Mouse (Mus musculus) heart, postnatal 0 days (tissue): ENCODE data around the gene Ttc30a1. TPM values are rescaled to one million over a fixed set of nuclear protein-coding genes. Genes with fewer than 3 reads are reported as not detected.

ENCODE experiments used
- ATAC-seq: fragments of 200-750 bp; cut with Nextera tagmentation; 2 replicates; pipeline ENCODE4 v1.8.0; 2017; ENCODE audit warnings: low read depth, moderate number of reproducible peaks, moderate library complexity; ENCODE audit not compliant: insufficient read depth
- DNase-seq: peaks from one replicate; pipeline ENCODE4 v3.0.0-alpha.2; 2016; ENCODE audit warnings: low spot score
- H3K27ac ChIP-seq: fragments of 300-500 bp; sonication (generic); 2 replicates; pipeline ENCODE4 v1.5.1; 2014; ENCODE audit warnings: low read depth, mild to moderate bottlenecking
- H3K27me3 ChIP-seq: fragments of 300-500 bp; sonication (generic); 2 replicates; pipeline ENCODE4 v1.6.1; 2014; ENCODE audit warnings: low read length, mixed read lengths; ENCODE audit not compliant: control insufficient read depth, insufficient read depth
- H3K36me3 ChIP-seq: fragments of 300-500 bp; sonication (generic); replicated peaks from 2 replicates; pipeline ENCODE4 v1.6.1; 2014; ENCODE audit warnings: low read length, mixed read lengths; ENCODE audit not compliant: control insufficient read depth, insufficient read depth
- H3K4me1 ChIP-seq: fragments of 300-500 bp; sonication (generic); 2 replicates; pipeline ENCODE4 v1.6.1; 2014; ENCODE audit warnings: antibody characterized with exemption; ENCODE audit not compliant: control insufficient read depth, insufficient read depth
- H3K4me2 ChIP-seq: fragments of 300-500 bp; sonication (generic); 2 replicates; pipeline ENCODE4 v1.6.1; 2014; ENCODE audit warnings: low read depth, mild to moderate bottlenecking, low read length, moderate library complexity
- H3K4me3 ChIP-seq: fragments of 300-500 bp; sonication (generic); 2 replicates; pipeline ENCODE4 v1.5.1; 2014; ENCODE audit warnings: low read depth, low read length
- H3K9ac ChIP-seq: fragments of 300-500 bp; sonication (generic); replicated peaks from 2 replicates; pipeline ENCODE4 v1.6.1; 2014; ENCODE audit warnings: low read depth, low read length, mixed read lengths
- H3K9me3 ChIP-seq: fragments of 300-500 bp; sonication (generic); replicated peaks from 2 replicates; pipeline ENCODE4 v1.6.1; 2016; ENCODE audit warnings: low read length; ENCODE audit not compliant: control insufficient read depth
- CTCF ChIP-seq: IDR thresholded peaks from 2 replicates; pipeline ENCODE4 v1.5.1; 2016; ENCODE audit warnings: antibody characterized with exemption, control low read depth, low read depth
- EP300 ChIP-seq: IDR thresholded peaks from 2 replicates; pipeline ENCODE4 v1.6.1; 2016; ENCODE audit warnings: antibody characterized with exemption, low read depth
- WGBS: fragments of 180-500 bp; shearing (Covaris S2); extraction: QIAGEN DNeasy Blood & Tissue Kit; methylation state at CpG from one replicate; pipeline ENCODE4 v1.1.7; 2014; 5-methylcytosine and 5-hydroxymethylcytosine counted together
- polyA plus RNA-seq: library from polyadenylated mRNA; unstranded; fragments of >200 nt; fragmentation: Nextera tagmentation; extraction: Ambion mirVana; gene quantifications from 2 replicates; pipeline ENCODE4 v1.2.1, GENCODE M21; 2015
- total RNA-seq: library from RNA; depleted of rRNA; stranded (reverse); fragments of >200 nt; gene quantifications from 2 replicates; pipeline ENCODE4 v1.2.3, GENCODE M21; 2014; ENCODE audit warnings: low replicate concordance; rRNA removed

The Ttc30a1 gene
- total and polyA plus RNA-seq, 2 experiments from 2014 or later, result 3.3 to 9.4 TPM

GRCm38 (mm10) chr2:75933541-75933940, 48.2 kb downstream of the Ttc30a1 start:
- WGBS, result 26% methylated on average over 7 of the region's 7 CpGs
- H3K9me3 ChIP-seq, result no peaks in the 10 kb centered on the region
- 0 out of 2 replicates have a peak, but pooled peaks cover 5% of the 10 kb centered on the region for H3K36me3 ChIP-seq
- TF ChIP-seq CTCF, result no peak
- no peak for TF ChIP-seq EP300
- DNase-seq, result peak; percentile 15
- no peak overlapping the region for H3K4me3 ChIP-seq
- no peak overlapping the region for H3K4me2 ChIP-seq
- H3K9ac ChIP-seq, result no peak overlapping the region
- ATAC-seq, result no peak
- peak overlapping the region; percentile 39 for H3K27ac ChIP-seq
- H3K27me3 ChIP-seq, result no peaks in the 10 kb centered on the region
- H3K4me1 ChIP-seq, result no peaks in the 10 kb centered on the region

- no peak for TF ChIP-seq CTCF
- TF ChIP-seq EP300, result no peak
- H3K4me3 ChIP-seq, result no peak overlapping the region
- no peaks in the 10 kb centered on the region for H3K27me3 ChIP-seq
- H3K9ac ChIP-seq, result no peak overlapping the region
- no peak overlapping the region for H3K27ac ChIP-seq
- H3K36me3 ChIP-seq, result peaks cover 19% of the 10 kb centered on the region
- H3K4me2 ChIP-seq, result no peak overlapping the region
- H3K9me3 ChIP-seq, result no peaks in the 10 kb centered on the region
- DNase-seq (no peak), ATAC-seq (no peak)
- WGBS, result 64% methylated on average over 2 of the region's 2 CpGs
- no peaks in the 10 kb centered on the region for H3K4me1 ChIP-seq
Measured at GRCm38 (mm10) chr2:75930941-75931340, 50.8 kb downstream of the Ttc30a1 start.

- DNase-seq (peak; percentile 7), ATAC-seq (no peak)
- no peak overlapping the region for H3K9ac ChIP-seq
- H3K4me1 ChIP-seq, result no peaks in the 10 kb centered on the region
- H3K9me3 ChIP-seq, result no peaks in the 10 kb centered on the region
- peaks cover 19% of the 10 kb centered on the region for H3K36me3 ChIP-seq
- no peak overlapping the region for H3K4me2 ChIP-seq
- no peak overlapping the region for H3K4me3 ChIP-seq
- H3K27me3 ChIP-seq, result no peaks in the 10 kb centered on the region
- no peak overlapping the region for H3K27ac ChIP-seq
- 78% methylated on average over 6 of the region's 6 CpGs for WGBS
- no peak for TF ChIP-seq CTCF
- no peak for TF ChIP-seq EP300
Measured at GRCm38 (mm10) chr2:75929786-75930444, 51.9 kb downstream of the Ttc30a1 start.

- Histone ChIP-seq H3K9me3 (no peaks in the 10 kb centered on the region), H3K4me3 (no peak overlapping the region), H3K4me1 (no peaks in the 10 kb centered on the region), H3K27ac (no peak overlapping the region), H3K27me3 (no peaks in the 10 kb centered on the region), H3K4me2 (no peak overlapping the region), H3K36me3 (peaks cover 19% of the 10 kb centered on the region), H3K9ac (no peak overlapping the region)
- no peak for DNase-seq
- WGBS, result 98% methylated on average over 2 of the region's 2 CpGs
- no peak for ATAC-seq
- TF ChIP-seq CTCF (no peak), EP300 (no peak)
Measured at GRCm38 (mm10) chr2:75929141-75929540, 52.6 kb downstream of the Ttc30a1 start.

Other genes starting within 250 kb of the Ttc30a1 start
- gene Agps, start 149.8 kb downstream of the Ttc30a1 start, total RNA-seq, result 19.9 and 23.6 TPM in 2 replicates
- gene Agps, start 149.8 kb downstream of the Ttc30a1 start, polyA plus RNA-seq, result 11.8 and 12.4 TPM in 2 replicates
- 22.6 and 26.7 TPM in 2 replicates for gene Ttc30b, start 43.4 kb downstream of the Ttc30a1 start, total RNA-seq
- 13.8 and 14.0 TPM in 2 replicates for gene Ttc30b, start 43.4 kb downstream of the Ttc30a1 start, polyA plus RNA-seq
- 0.23 and 2.6 TPM in 2 replicates for gene Ttc30a2, start 3.8 kb downstream of the Ttc30a1 start, total RNA-seq
- gene Ttc30a2, start 3.8 kb downstream of the Ttc30a1 start, polyA plus RNA-seq, result 1.2 and 1.4 TPM in 2 replicates